Mouse (Mus musculus): ENCODE results near the gene Sipa1l3.

The Sipa1l3 gene

GRCm38 (mm10) chr7:29305263-29305988 lies 213.0 kb downstream of the Sipa1l3 start:
- DNase-seq (ENCODE audit: extremely low spot score): no peak

- peak; percentile 56 for DNase-seq (ENCODE audit: extremely low spot score)
Measured at GRCm38 (mm10) chr7:29304463-29305262, 213.8 kb downstream of the Sipa1l3 start.

GRCm38 (mm10) chr7:29303738-29304462 lies 214.5 kb downstream of the Sipa1l3 start, which contains the start of gene Dpf1:
Dpf1 (plus strand) TSS chr7:29303951.
- peak; percentile 82 for DNase-seq (ENCODE audit: extremely low spot score)

- no peak for DNase-seq (ENCODE audit: extremely low spot score)
Measured at GRCm38 (mm10) chr7:29302641-29303040, 215.8 kb downstream of the Sipa1l3 start.

GRCm38 (mm10) chr7:29301127-29301566 lies 217.3 kb downstream of the Sipa1l3 start:
- DNase-seq (ENCODE audit: extremely low spot score): peak; percentile 84

GRCm38 (mm10) chr7:29296998-29297397 lies 221.4 kb downstream of the Sipa1l3 start:
- peak; percentile 80 for DNase-seq (ENCODE audit: extremely low spot score)

GRCm38 (mm10) chr7:29295861-29296647 lies 222.4 kb downstream of the Sipa1l3 start:
- DNase-seq (ENCODE audit: extremely low spot score): no peak

GRCm38 (mm10) chr7:29294111-29294761 lies 224.2 kb downstream of the Sipa1l3 start:
- DNase-seq (ENCODE audit: extremely low spot score): no peak

GRCm38 (mm10) chr7:29293131-29294065 lies 225.0 kb downstream of the Sipa1l3 start:
- DNase-seq (ENCODE audit: extremely low spot score): peak; percentile 59

- DNase-seq (ENCODE audit: extremely low spot score): no peak
Measured at GRCm38 (mm10) chr7:29292458-29293098, 225.9 kb downstream of the Sipa1l3 start.

GRCm38 (mm10) chr7:29291616-29292457 lies 226.6 kb downstream of the Sipa1l3 start:
- peak; percentile 78 for DNase-seq (ENCODE audit: extremely low spot score)

- no peak for DNase-seq (ENCODE audit: extremely low spot score)
Measured at GRCm38 (mm10) chr7:29290691-29291485, 227.6 kb downstream of the Sipa1l3 start.

GRCm38 (mm10) chr7:29289856-29290255 lies 228.6 kb downstream of the Sipa1l3 start:
- no peak for DNase-seq (ENCODE audit: extremely low spot score)

GRCm38 (mm10) chr7:29288942-29289638 lies 229.4 kb downstream of the Sipa1l3 start, which contains the start of gene Ppp1r14a:
Ppp1r14a (plus strand) TSS chr7:29289308.
- DNase-seq (ENCODE audit: extremely low spot score): peak; percentile 90

- no peak for DNase-seq (ENCODE audit: extremely low spot score)
Measured at GRCm38 (mm10) chr7:29288079-29288478, 230.4 kb downstream of the Sipa1l3 start.

GRCm38 (mm10) chr7:29287481-29287880 lies 231.0 kb downstream of the Sipa1l3 start:
- no peak for DNase-seq (ENCODE audit: extremely low spot score)

GRCm38 (mm10) chr7:29284523-29284922 lies 233.9 kb downstream of the Sipa1l3 start:
- DNase-seq (ENCODE audit: extremely low spot score): no peak

Measured in embryo, embryonic 9.5 days (tissue).